In the genomic region with DNA sequence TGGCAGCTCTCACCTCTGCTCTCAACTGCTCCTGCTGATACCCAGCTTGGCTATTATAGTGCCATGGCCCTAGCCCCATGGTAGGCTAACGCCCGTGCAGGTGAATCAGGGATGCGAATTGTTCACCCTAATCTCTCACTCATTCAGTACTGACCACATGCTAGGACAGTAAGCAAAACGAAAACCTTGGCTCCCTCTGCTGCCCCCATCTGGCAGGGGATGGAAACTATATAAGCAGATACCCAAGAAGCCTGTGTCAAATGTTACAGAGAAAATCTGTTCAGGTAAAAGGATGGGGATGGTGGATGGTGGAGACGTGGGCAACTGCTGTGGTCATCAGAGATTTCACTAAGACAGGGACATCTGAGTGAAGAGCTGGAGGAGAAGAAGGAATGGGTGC, we compare ENCODE assay signal across 8 mouse cellular contexts.
DNase-seq lines count a peak whose midpoint lies in the region; ATAC-seq lines count a peak whose summit lies in the region.

No protein-coding gene starts in this region.

- H3K4me2 ChIP-seq in forebrain, embryonic 16.5 days (ENCODE audit: low read length) = no peak overlapping the region

- no peaks in the 10 kb centered on the region for H3K9me3 ChIP-seq in forebrain, embryonic 16.5 days (ENCODE audit: control insufficient read depth, low read length)

- DNase-seq in gastrocnemius, postnatal 10 days = peak; percentile 35
- DNase-seq in gastrocnemius, adult 8-10 months (ENCODE audit: low spot score in 2 of 2) = no peak
- peak; percentile 52 for DNase-seq in retina, postnatal 1 day
- DNase-seq in retina, embryonic 14.5 days (ENCODE audit: low spot score) = no peak
- peak; percentile 55 for DNase-seq in embryo, embryonic 10.5 days (ENCODE audit: low spot score)
- DNase-seq in lung, postnatal 36 days = peak; percentile 64
- no peak for DNase-seq in yolk sac, embryonic 10.5 days (ENCODE audit: low spot score)

- no peaks in the 10 kb centered on the region for H3K36me3 ChIP-seq in forebrain, embryonic 16.5 days (ENCODE audit: control insufficient read depth, insufficient read depth)

- H3K27ac ChIP-seq in forebrain, embryonic 16.5 days (ENCODE audit: low read length) = no peak overlapping the region

- H3K9ac ChIP-seq in forebrain, embryonic 16.5 days (replicated peaks; ENCODE audit: low read depth, low read length) = no peak overlapping the region

- no peak for ATAC-seq in forebrain, embryonic 16.5 days

- WGBS in forebrain, embryonic 16.5 days = 62% methylated on average over 5 of the region's 5 CpGs

- no peak overlapping the region for H3K4me3 ChIP-seq in forebrain, embryonic 16.5 days (replicated peaks; ENCODE audit: low read length)

- H3K27me3 ChIP-seq in forebrain, embryonic 16.5 days (replicated peaks; ENCODE audit: control insufficient read depth, insufficient read depth, low read length) = no peaks in the 10 kb centered on the region

- H3K4me1 ChIP-seq in forebrain, embryonic 16.5 days (replicated peaks; ENCODE audit: control insufficient read depth, insufficient read depth, low read length) = peaks cover 14% of the 10 kb centered on the region

Comparison
In these comparisons a context has a peak if more than half of its experiments do, and no peak if none do; other contexts are left out.
1. DNase-seq: peak in gastrocnemius, postnatal 10 days (single experiment), retina, postnatal 1 day (single experiment), embryo, embryonic 10.5 days (single experiment) and lung, postnatal 36 days (single experiment); none in gastrocnemius, adult 8-10 months (0 of 2), retina, embryonic 14.5 days (single experiment) and yolk sac, embryonic 10.5 days (single experiment).